Comparison of ENCODE assay signal across 11 mouse cellular contexts in the genomic region with DNA sequence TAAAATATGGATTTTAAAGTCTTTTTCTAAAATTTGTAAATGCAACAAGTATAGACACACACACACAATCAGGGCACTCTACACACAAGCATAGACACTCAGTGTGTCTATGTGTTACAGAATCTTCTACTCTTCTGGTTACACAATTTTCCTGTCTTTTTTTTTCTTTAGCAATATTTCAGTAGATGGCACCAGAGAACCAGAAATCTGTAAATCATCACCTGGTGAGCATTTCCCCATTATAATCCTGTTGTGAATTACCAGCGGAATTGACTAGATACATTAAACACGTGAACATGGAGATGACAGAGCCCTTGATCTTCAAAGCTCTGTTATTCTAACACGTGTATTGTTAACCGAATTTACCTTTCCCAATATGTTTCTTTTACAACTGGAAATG. TPM values are rescaled to one million over a fixed set of nuclear protein-coding genes. Genes with fewer than 3 reads are reported as not detected.
A peak's percentile ranks its signal among the peaks of the same experiment; 100 is the strongest.
DNase-seq lines count a peak whose midpoint lies in the region; ATAC-seq and TF ChIP-seq lines count a peak whose summit lies in the region.
"Had no signal": no experiment of that assay in that cellular context is flagged by ENCODE, and none has a peak within 500 bp of the region (broad histone marks: within the 10 kb centered on the region; RNA-seq: fewer than 3 reads in every experiment).

No protein-coding gene starts in this region.

- peak; percentile 46; the same call in 1 of the 2 replicates for ATAC-seq in forebrain, embryonic 15.5 days (replicated peaks)
- no peak for ATAC-seq in forebrain, embryonic 11.5 days (replicated peaks; ENCODE audit: low FRiP score)
- ATAC-seq in lung, embryonic 14.5 days (ENCODE audit: insufficient read depth) = no peak
- ATAC-seq in common myeloid progenitor, adult 5-6 weeks (replicated peaks; ENCODE audit: low read depth, poor library complexity, severe bottlenecking) = 0 out of 2 replicates have a peak, but pooled peaks have one; percentile 27
- ATAC-seq in erythroid progenitor cell, adult 5-6 weeks (replicated peaks; ENCODE audit: low FRiP score, poor library complexity, severe bottlenecking) = no peak

- whole genome bisulfite sequencing in forebrain, embryonic 15.5 days = 48% methylated on average over 4 of the region's 4 CpGs
- 61% methylated on average over 4 of the region's 4 CpGs for WGBS in forebrain, embryonic 11.5 days
- WGBS in lung, embryonic 14.5 days = 48% methylated on average over 4 of the region's 4 CpGs

- H3K9ac ChIP-seq in forebrain, embryonic 15.5 days (replicated peaks) = no peak overlapping the region
- H3K9ac ChIP-seq in forebrain, embryonic 11.5 days (ENCODE audit: low read length) = no peak overlapping the region
- H3K9ac ChIP-seq in lung, embryonic 14.5 days = no peak overlapping the region

- TF ChIP-seq CTCF in lung, embryonic 14.5 days (IDR thresholded peaks at IDR 0.05; ENCODE audit: low read depth) = no peak

- no peaks in the 10 kb centered on the region for H3K4me1 ChIP-seq in forebrain, embryonic 15.5 days
- no peaks in the 10 kb centered on the region for H3K4me1 ChIP-seq in forebrain, embryonic 11.5 days (replicated peaks; ENCODE audit: control insufficient read depth, insufficient read depth, low read length)
- H3K4me1 ChIP-seq in lung, embryonic 14.5 days (ENCODE audit: insufficient read depth) = no peaks in the 10 kb centered on the region

- no peak overlapping the region for H3K4me3 ChIP-seq in forebrain, embryonic 15.5 days
- no peak overlapping the region for H3K4me3 ChIP-seq in forebrain, embryonic 11.5 days (ENCODE audit: low read depth, low read length)
- no peak overlapping the region for H3K4me3 ChIP-seq in lung, embryonic 14.5 days (ENCODE audit: low read depth, low read length)
- H3K4me3 ChIP-seq: megakaryocyte, embryonic 14.5 days had no signal

- H3K27ac ChIP-seq in forebrain, embryonic 15.5 days (replicated peaks) = no peak overlapping the region
- no peak overlapping the region for H3K27ac ChIP-seq in forebrain, embryonic 11.5 days (ENCODE audit: low read depth, low read length)
- H3K27ac ChIP-seq in lung, embryonic 14.5 days (ENCODE audit: low read depth) = no peak overlapping the region

- H3K4me2 ChIP-seq in forebrain, embryonic 15.5 days (replicated peaks) = no peak overlapping the region
- H3K4me2 ChIP-seq in forebrain, embryonic 11.5 days (ENCODE audit: low read depth, low read length, severe bottlenecking) = no peak overlapping the region
- no peak overlapping the region for H3K4me2 ChIP-seq in lung, embryonic 14.5 days

- H3K27me3 ChIP-seq in forebrain, embryonic 15.5 days = no peaks in the 10 kb centered on the region
- H3K27me3 ChIP-seq in forebrain, embryonic 11.5 days (ENCODE audit: control insufficient read depth, insufficient read depth, low read length) = no peaks in the 10 kb centered on the region
- H3K27me3 ChIP-seq in lung, embryonic 14.5 days (ENCODE audit: insufficient read depth, low read length) = no peaks in the 10 kb centered on the region
- H3K27me3 ChIP-seq: megakaryocyte, embryonic 14.5 days had no signal

- no peaks in the 10 kb centered on the region for H3K36me3 ChIP-seq in forebrain, embryonic 15.5 days
- H3K36me3 ChIP-seq in forebrain, embryonic 11.5 days (ENCODE audit: control insufficient read depth, insufficient read depth, low read length) = no peaks in the 10 kb centered on the region
- no peaks in the 10 kb centered on the region for H3K36me3 ChIP-seq in lung, embryonic 14.5 days (ENCODE audit: insufficient read depth)

- H3K9me3 ChIP-seq in forebrain, embryonic 15.5 days = no peaks in the 10 kb centered on the region
- no peaks in the 10 kb centered on the region for H3K9me3 ChIP-seq in forebrain, embryonic 11.5 days (ENCODE audit: control insufficient read depth, low read length)
- no peaks in the 10 kb centered on the region for H3K9me3 ChIP-seq in lung, embryonic 14.5 days (ENCODE audit: low read depth, low read length)
- H3K9me3 ChIP-seq: megakaryocyte, embryonic 14.5 days had no signal

- DNase-seq in forebrain, embryonic 11.5 days (ENCODE audit: low spot score) = no peak
- DNase-seq in lung, embryonic 14.5 days = peak; percentile 13
- DNase-seq in lung, postnatal 4 days = no peak
- DNase-seq in retina, postnatal 1 day = peak; percentile 57
- no peak for DNase-seq in natural killer cell, adult 2 months (ENCODE audit: low spot score in 2 of 2)
- DNase-seq: gastrocnemius, postnatal 25 days; right cerebral cortex, adult 18-20 months had no signal

RNA-seq across cellular contexts. Expression of a gene that starts 45.4 kb away (rescaled TPM):
- 0.75 and 1.3 TPM in 2 replicates for polyA plus RNA-seq in forebrain, embryonic 15.5 days (2015; fragmentation: Nextera tagmentation; extraction: Ambion mirVana)
- 1.6 and 2.0 TPM in 2 replicates for polyA plus RNA-seq in forebrain, embryonic 11.5 days (2014; fragmentation: Nextera tagmentation; extraction: Ambion mirVana)
- 2.9 and 3.1 TPM in 2 replicates for polyA plus RNA-seq in lung, embryonic 14.5 days (2014; fragmentation: Nextera tagmentation; extraction: Ambion mirVana)
- 219 and 223 TPM in 2 replicates for total RNA-seq in common myeloid progenitor, adult 5-6 weeks (2017)
- 101 and 117 TPM in 2 replicates for total RNA-seq in erythroid progenitor cell, adult 5-6 weeks (2015; ENCODE audit: low replicate concordance)
- total RNA-seq in erythroid progenitor cell, adult 5-6 weeks (2017; ENCODE audit: low replicate concordance) = 55.3 and 66.4 TPM in 2 replicates

Comparison
In these comparisons a context has a peak if more than half of its experiments do, and no peak if none do; other contexts are left out.
1. ATAC-seq: peak in forebrain, embryonic 15.5 days (single experiment) and common myeloid progenitor, adult 5-6 weeks (single experiment); none in forebrain, embryonic 11.5 days (single experiment), lung, embryonic 14.5 days (single experiment) and erythroid progenitor cell, adult 5-6 weeks (single experiment).
2. DNase-seq: peak in lung, embryonic 14.5 days (single experiment) and retina, postnatal 1 day (single experiment); none in forebrain, embryonic 11.5 days (single experiment), lung, postnatal 4 days (0 of 2) and natural killer cell, adult 2 months (0 of 2).